In genomic region chr4:76435920-76436319, GRCm38 (mm10) we compare ENCODE assay signal across 14 mouse cellular contexts.
DNase-seq lines count a peak whose midpoint lies in the region; ATAC-seq lines count a peak whose summit lies in the region.
"Had no signal": no experiment of that assay in that cellular context is flagged by ENCODE, and none has a peak within 500 bp of the region (broad histone marks: within the 10 kb centered on the region; RNA-seq: fewer than 3 reads in every experiment).

No protein-coding gene starts in this region.

- H3K9ac ChIP-seq in forebrain, embryonic 14.5 days (ENCODE audit: low read length), result no peak overlapping the region
- no peak overlapping the region for H3K9ac ChIP-seq in forebrain, embryonic 12.5 days
- H3K9ac ChIP-seq in hindbrain, embryonic 16.5 days (ENCODE audit: low read depth, low read length), result no peak overlapping the region
- no peak overlapping the region for H3K9ac ChIP-seq in hindbrain, embryonic 14.5 days
- H3K9ac ChIP-seq: liver, embryonic 14.5 days had no signal

- ATAC-seq in forebrain, embryonic 14.5 days, result peak; percentile 42; the same call in 1 of the 2 replicates
- ATAC-seq in forebrain, embryonic 12.5 days (ENCODE audit: low FRiP score), result no peak
- peak; percentile 25; the same call in 1 of the 2 replicates for ATAC-seq in hindbrain, embryonic 16.5 days
- no peak for ATAC-seq in hindbrain, embryonic 14.5 days (ENCODE audit: low FRiP score)
- no peak for ATAC-seq in megakaryocyte, adult 5-6 weeks (ENCODE audit: poor library complexity, severe bottlenecking)
- ATAC-seq: activated CD4-positive, CD25-positive, alpha-beta regulatory T cell, adult 4 months had no signal

- H3K27me3 ChIP-seq in forebrain, embryonic 14.5 days (replicated peaks; ENCODE audit: control insufficient read depth, insufficient read depth, low read length), result no peaks in the 10 kb centered on the region
- no peaks in the 10 kb centered on the region for H3K27me3 ChIP-seq in forebrain, embryonic 12.5 days
- H3K27me3 ChIP-seq in hindbrain, embryonic 16.5 days (replicated peaks; ENCODE audit: control insufficient read depth, insufficient read depth, low read length), result no peaks in the 10 kb centered on the region
- no peaks in the 10 kb centered on the region for H3K27me3 ChIP-seq in hindbrain, embryonic 14.5 days (ENCODE audit: control insufficient read depth, insufficient read depth, low read length)

- 42% methylated on average over 5 of the region's 5 CpGs for WGBS in forebrain, embryonic 14.5 days
- WGBS in forebrain, embryonic 12.5 days, result 55% methylated on average over 5 of the region's 5 CpGs
- WGBS in hindbrain, embryonic 16.5 days, result 51% methylated on average over 5 of the region's 5 CpGs
- 56% methylated on average over 5 of the region's 5 CpGs for WGBS in hindbrain, embryonic 14.5 days

- peak; percentile 44 for DNase-seq in forebrain, embryonic 14.5 days (ENCODE audit: low spot score)
- no peak for DNase-seq in hindbrain, embryonic 14.5 days (ENCODE audit: low spot score)
- peak; percentile 35 for DNase-seq in retina, postnatal 1 day
- no peak for DNase-seq in retina, embryonic 14.5 days (ENCODE audit: low spot score)
- peak; percentile 69 to 82 for DNase-seq in kidney, postnatal 36 days
- DNase-seq: adrenal gland, postnatal 25 days; lung, postnatal 10 days; thymus, adult 2 months had no signal

- H3K9me3 ChIP-seq in forebrain, embryonic 14.5 days (replicated peaks; ENCODE audit: control insufficient read depth, low read length), result no peaks in the 10 kb centered on the region
- no peaks in the 10 kb centered on the region for H3K9me3 ChIP-seq in forebrain, embryonic 12.5 days
- no peaks in the 10 kb centered on the region for H3K9me3 ChIP-seq in hindbrain, embryonic 16.5 days (ENCODE audit: control insufficient read depth, low read length)
- no peaks in the 10 kb centered on the region for H3K9me3 ChIP-seq in hindbrain, embryonic 14.5 days (ENCODE audit: control insufficient read depth, low read length)

- no peak overlapping the region for H3K4me3 ChIP-seq in forebrain, embryonic 14.5 days (ENCODE audit: low read depth, low read length)
- no peak overlapping the region for H3K4me3 ChIP-seq in forebrain, embryonic 12.5 days (replicated peaks)
- no peak overlapping the region for H3K4me3 ChIP-seq in hindbrain, embryonic 16.5 days (ENCODE audit: low read length)
- H3K4me3 ChIP-seq in hindbrain, embryonic 14.5 days (replicated peaks; ENCODE audit: low read length), result no peak overlapping the region
- H3K4me3 ChIP-seq: erythroblast, embryonic 14.5 days had no signal

- H3K27ac ChIP-seq in forebrain, embryonic 14.5 days (ENCODE audit: low read depth, low read length), result no peak overlapping the region
- H3K27ac ChIP-seq in forebrain, embryonic 12.5 days, result no peak overlapping the region
- H3K27ac ChIP-seq in hindbrain, embryonic 16.5 days (ENCODE audit: low read depth, low read length), result no peak overlapping the region
- no peak overlapping the region for H3K27ac ChIP-seq in hindbrain, embryonic 14.5 days
- H3K27ac ChIP-seq: liver, embryonic 14.5 days had no signal

- no peaks in the 10 kb centered on the region for H3K36me3 ChIP-seq in forebrain, embryonic 14.5 days (ENCODE audit: control insufficient read depth, insufficient read depth, low read length)
- H3K36me3 ChIP-seq in forebrain, embryonic 12.5 days (replicated peaks), result no peaks in the 10 kb centered on the region
- no peaks in the 10 kb centered on the region for H3K36me3 ChIP-seq in hindbrain, embryonic 16.5 days (ENCODE audit: control insufficient read depth, insufficient read depth, low read length)
- H3K36me3 ChIP-seq in hindbrain, embryonic 14.5 days (replicated peaks; ENCODE audit: control insufficient read depth, insufficient read depth), result no peaks in the 10 kb centered on the region

- H3K4me2 ChIP-seq in forebrain, embryonic 14.5 days (ENCODE audit: low read length), result no peak overlapping the region
- H3K4me2 ChIP-seq in forebrain, embryonic 12.5 days, result no peak overlapping the region
- peak overlapping the region; percentile 12; the same call in 1 of the 2 replicates for H3K4me2 ChIP-seq in hindbrain, embryonic 16.5 days (ENCODE audit: low read length)
- H3K4me2 ChIP-seq in hindbrain, embryonic 14.5 days (replicated peaks), result no peak overlapping the region

- peaks cover 29% of the 10 kb centered on the region for H3K4me1 ChIP-seq in forebrain, embryonic 14.5 days (ENCODE audit: control insufficient read depth, insufficient read depth, low read length)
- H3K4me1 ChIP-seq in forebrain, embryonic 12.5 days, result 0 out of 2 replicates have a peak, but pooled peaks cover 20% of the 10 kb centered on the region
- H3K4me1 ChIP-seq in hindbrain, embryonic 16.5 days (ENCODE audit: control insufficient read depth, insufficient read depth, low read depth, low read length), result peaks cover 33% of the 10 kb centered on the region
- peaks cover 39% of the 10 kb centered on the region for H3K4me1 ChIP-seq in hindbrain, embryonic 14.5 days (replicated peaks; ENCODE audit: control insufficient read depth, insufficient read depth, low read length)

Comparison
In these comparisons a context has a peak if more than half of its experiments do, and no peak if none do; other contexts are left out.
1. ATAC-seq: peak in forebrain, embryonic 14.5 days (single experiment) and hindbrain, embryonic 16.5 days (single experiment); none in forebrain, embryonic 12.5 days (single experiment), hindbrain, embryonic 14.5 days (single experiment) and megakaryocyte, adult 5-6 weeks (single experiment).
2. DNase-seq: peak in forebrain, embryonic 14.5 days (single experiment), retina, postnatal 1 day (single experiment) and kidney, postnatal 36 days (2 of 2); none in hindbrain, embryonic 14.5 days (single experiment) and retina, embryonic 14.5 days (single experiment).